Mouse (Mus musculus) erythroblast, adult 5-6 weeks (primary cell): ENCODE measurements around the gene Gm49322. TPM values are rescaled to one million over a fixed set of nuclear protein-coding genes. Genes with fewer than 3 reads are reported as not detected.

Experiments
- ATAC-seq: replicated peaks from 2 replicates; pipeline ENCODE4 v1.8.0; 2016; ENCODE audit warnings: moderate number of reproducible peaks, mild to moderate bottlenecking, moderate TSS enrichment, inconsistent platforms; ENCODE audit not compliant: poor library complexity, low FRiP score, severe bottlenecking
- total RNA-seq, 2 experiments: library from RNA; stranded (forward) in 1 of 2; stranded (reverse) in 1 of 2; fragments of 150-400 nt in 1 of 2; fragments of 200-764, 138-1000 nt in 1 of 2; gene quantifications; 2 replicates each; pipeline versions ENCODE4 v1.2.3 to v1.2.4; 2015 to 2017; ENCODE audit warnings: low replicate concordance in 2 of 2

The Gm49322 gene
- total RNA-seq, 2 experiments from 2014 or later, result not detected

DNA sequence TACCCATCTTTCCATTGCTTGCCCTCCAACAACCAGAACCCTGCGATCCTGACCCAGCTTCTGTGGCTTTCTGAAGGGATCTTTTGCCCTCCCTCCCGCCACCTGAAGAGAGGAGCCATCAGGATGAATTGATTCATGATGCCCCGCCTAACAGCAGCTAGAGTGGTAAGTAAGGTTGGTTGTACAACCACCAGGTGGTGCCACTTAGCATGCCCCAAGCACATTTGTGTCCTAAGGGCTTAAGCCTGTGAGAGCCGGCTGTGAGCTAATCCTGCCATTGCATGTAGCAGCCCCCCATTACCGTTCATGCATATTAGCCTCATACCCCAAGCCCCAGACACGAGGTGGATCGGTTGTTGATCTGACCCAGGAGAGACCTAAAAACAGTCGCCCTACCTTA lies 26.9 kb upstream of the Gm49322 start:
- ATAC-seq, result peak; percentile 60

- ATAC-seq, result no peak
Measured at GRCm38 (mm10) chr10:80583047-80583446, 22.8 kb upstream of the Gm49322 start.

DNA sequence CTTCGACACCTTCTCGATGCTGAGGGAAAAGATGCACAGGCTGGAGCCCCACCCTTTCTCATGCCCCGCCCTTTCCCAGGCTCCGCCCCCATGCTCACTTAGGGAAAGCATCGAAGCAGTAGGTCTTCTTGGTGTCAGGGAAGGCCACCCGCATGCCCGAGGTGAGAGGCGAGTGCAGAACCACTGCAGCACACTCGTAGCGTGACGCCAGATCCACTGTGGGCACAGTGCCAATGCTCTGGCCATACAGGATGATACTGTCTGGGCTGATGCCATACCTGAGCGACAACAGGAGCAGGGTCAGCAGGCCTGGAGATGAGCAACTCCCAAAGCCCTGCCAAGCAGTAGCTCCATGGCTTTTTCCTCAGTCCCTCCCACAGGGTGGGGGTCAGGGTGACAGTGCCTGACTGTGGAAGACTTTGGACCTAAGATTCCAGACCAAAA lies 21.8 kb upstream of the Gm49322 start:
- no peak for ATAC-seq

DNA sequence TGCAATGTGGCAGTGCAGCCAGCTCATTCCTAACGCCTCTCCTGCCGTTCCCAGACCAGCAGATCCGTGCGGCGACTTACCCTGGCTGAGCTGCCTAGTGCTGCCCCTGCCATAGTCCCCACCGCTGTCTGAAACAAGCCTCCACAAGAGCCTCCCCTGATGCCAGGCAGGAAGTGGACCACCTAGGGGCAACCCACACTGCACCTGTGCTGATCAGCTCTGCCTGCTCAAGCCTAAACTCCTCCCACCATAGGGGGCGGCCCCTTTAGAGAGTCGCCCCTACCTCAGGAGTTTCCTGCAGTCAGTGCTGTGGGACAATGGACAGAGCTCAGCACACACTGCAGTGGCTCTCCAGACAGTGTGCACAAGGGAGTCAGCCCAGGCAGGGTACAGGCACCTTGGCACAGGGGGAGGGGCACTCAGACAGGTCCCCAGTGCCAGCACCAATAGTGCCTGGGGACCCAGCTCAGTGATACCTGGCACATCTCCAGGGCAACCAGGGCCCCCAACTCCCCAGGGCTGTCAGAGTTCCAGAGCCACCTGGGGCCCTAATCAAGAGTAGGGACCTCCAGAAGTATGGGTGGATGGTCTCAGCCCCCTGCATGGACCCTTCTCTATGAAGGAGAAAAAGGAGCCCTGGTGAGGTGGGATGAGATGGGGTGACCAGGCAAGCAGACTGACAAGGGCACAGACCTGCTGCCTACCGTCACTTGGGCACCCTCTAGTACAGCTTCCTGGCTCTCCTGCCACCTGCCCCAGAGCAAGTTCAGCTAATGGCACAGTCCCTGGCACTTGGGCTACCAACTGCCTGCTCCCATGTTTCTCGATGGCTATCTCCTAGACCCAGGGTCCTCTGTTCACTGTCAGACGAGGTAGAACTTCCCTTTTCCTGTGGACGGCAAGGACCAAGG lies 20.9 kb upstream of the Gm49322 start:
- ATAC-seq, result no peak

GRCm38 (mm10) chr10:80585581-80585980 lies 20.2 kb upstream of the Gm49322 start:
- ATAC-seq, result no peak

DNA sequence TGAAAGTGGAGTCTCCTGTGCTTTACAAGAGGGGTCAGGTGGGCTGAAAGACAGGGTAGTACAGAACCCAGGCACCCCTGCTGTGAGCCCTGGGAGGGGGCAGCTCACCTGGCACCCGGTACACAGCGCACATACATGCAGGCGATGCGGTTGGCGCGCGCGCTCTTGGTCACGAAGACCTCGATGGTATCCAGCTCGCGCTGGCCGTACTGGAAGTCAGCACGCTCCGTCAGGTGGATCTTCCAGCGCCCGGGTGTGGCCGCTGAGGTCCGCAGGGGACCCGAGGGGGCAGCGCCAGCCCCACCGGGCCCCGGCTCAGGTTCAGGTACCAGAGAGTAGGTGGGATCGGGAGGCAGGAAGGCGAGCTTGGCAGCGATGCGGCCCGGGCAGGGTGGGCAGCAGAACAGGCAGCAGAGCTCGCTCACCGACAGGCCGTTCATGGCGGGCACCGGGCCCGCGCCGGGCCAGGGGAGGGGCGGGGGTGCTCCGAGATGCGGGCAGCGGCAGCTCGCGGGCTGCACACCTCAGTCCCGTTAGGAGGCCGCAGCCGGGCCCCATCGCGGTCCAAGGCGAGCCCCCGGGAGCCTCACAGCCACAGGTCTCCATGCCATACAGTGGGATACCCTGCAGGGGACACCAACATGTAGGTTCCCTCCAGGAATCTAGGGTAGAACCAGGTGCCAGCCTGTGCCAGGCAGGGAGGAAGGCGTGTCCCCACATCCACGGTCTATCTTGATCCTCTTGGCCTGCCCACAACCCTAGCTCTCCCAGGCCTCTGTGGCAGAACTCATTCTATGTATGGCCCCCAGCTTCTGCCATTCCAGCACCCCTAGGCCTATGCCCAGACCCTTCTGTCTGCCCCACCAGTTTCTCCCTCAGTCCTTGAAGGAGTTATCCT lies 19.2 kb upstream of the Gm49322 start:
- no peak for ATAC-seq

DNA sequence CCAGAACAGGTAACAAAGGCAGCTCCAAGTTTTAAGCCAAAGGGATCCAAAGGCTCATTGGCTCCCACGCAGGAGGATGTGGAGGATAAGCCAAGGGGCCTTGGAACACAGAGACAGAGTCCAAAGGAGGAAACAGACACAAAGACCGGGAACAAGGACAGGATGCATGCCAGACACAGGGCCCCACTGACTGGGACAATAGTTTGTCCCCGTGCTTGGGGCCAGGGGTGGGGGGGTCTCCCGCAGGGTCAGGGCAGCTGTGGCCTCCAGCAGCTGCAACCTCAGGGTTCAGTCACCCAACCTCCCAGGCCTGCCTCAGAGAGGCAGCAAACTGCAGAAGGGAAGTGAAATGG lies 18.5 kb upstream of the Gm49322 start:
- ATAC-seq, result no peak

GRCm38 (mm10) chr10:80589127-80589878 lies 16.5 kb upstream of the Gm49322 start:
- ATAC-seq, result peak; percentile 13

GRCm38 (mm10) chr10:80589879-80590854 lies 15.7 kb upstream of the Gm49322 start, which contains the start of gene Abhd17a:
Abhd17a (minus strand) TSS chr10:80590341.
- peak; percentile 91 for ATAC-seq

GRCm38 (mm10) chr10:80596318-80596717 lies 9.5 kb upstream of the Gm49322 start:
- ATAC-seq, result no peak

DNA sequence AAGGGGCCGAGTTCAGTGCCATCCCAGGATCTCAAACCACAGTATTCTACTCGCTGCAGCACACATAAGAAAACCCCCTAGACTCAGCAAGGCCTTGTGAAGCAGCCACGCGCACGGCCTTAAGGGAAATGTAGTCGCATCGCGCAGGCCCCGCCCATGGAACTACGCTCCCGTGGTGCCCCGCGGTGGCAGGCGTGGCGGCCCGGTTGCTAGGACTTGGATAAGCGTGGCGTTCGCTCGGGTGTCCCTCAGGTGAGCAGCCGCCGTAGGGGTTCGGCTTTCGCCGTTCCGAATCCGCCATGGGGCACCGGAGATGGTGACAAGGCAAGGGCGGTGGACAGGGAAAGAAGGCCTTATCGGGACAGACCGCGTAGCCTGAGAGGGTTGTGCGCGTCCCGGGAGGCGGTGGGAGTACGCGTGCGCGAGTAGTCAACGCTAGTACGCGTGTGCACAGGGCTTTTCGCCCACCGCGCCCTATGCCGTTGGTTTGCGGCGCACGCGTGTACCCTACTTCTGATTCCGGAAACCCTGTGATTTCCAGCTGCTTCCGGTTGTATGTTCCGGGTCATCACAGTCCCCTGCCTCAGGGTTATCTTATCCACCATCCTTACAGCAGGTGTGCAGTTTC lies 3.0 kb upstream of the Gm49322 start, which contains the start of the genes Scamp4 and Adat3:
Gene Scamp4 (plus strand): TSS at position 175 of the 628 bp plus-strand sequence.
Gene Adat3 (plus strand): TSS at position 183 of the 628 bp plus-strand sequence.
- peak; percentile 90 for ATAC-seq

- ATAC-seq, result peak; percentile 2; the same call in 1 of the 2 replicates
Measured at GRCm38 (mm10) chr10:80603364-80603763, 2.5 kb upstream of the Gm49322 start.

- peak; percentile 74 for ATAC-seq
Measured at GRCm38 (mm10) chr10:80604001-80604509, 1.8 kb upstream of the Gm49322 start.

DNA sequence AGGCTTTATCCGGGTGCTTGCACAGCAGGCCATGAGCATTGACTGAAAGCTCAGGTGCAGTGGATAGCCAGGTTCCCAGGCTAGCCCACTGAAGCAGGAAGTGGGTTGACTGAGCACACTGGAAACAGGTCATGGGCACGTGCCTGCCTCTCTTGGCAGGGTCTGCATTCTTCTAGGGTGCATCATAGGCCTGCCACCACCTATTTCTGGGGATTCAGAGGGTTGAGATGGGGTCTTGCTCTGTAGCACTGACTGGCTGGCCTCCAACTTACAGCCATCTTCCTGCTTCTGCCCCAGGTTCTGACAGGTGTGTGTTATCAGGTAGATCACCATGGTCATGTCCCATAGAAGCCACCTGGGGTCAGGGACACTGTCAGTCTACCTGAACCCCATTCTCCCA lies 833 bp upstream of the Gm49322 start:
- ATAC-seq, result no peak

GRCm38 (mm10) chr10:80606306-80606705 lies 485 bp downstream of the Gm49322 start:
- no peak for ATAC-seq

- ATAC-seq, result no peak
Measured at GRCm38 (mm10) chr10:80606737-80607350, 1.0 kb downstream of the Gm49322 start.

- no peak for ATAC-seq
Measured at GRCm38 (mm10) chr10:80608435-80608834, 2.6 kb downstream of the Gm49322 start.
